Mouse (Mus musculus) midbrain, embryonic 15.5 days (tissue): Measurements from ENCODE around the gene Shroom3. TPM values are rescaled to one million over a fixed set of nuclear protein-coding genes. Genes with fewer than 3 reads are reported as not detected.

Source experiments
- ATAC-seq: fragments of 200-750 bp; cut with Nextera tagmentation; replicated peaks from 2 replicates; pipeline ENCODE4 v1.8.0; 2017; ENCODE audit warnings: moderate TSS enrichment
- H3K27ac ChIP-seq: fragments of 300-500 bp; sonication (generic); 2 replicates; pipeline ENCODE4 v1.5.1; 2015; ENCODE audit warnings: mild to moderate bottlenecking, inconsistent platforms
- H3K27me3 ChIP-seq: fragments of 300-500 bp; sonication (generic); replicated peaks from 2 replicates; pipeline ENCODE4 v1.6.1; 2015; ENCODE audit warnings: inconsistent platforms
- H3K36me3 ChIP-seq: fragments of 300-500 bp; sonication (generic); replicated peaks from 2 replicates; pipeline ENCODE4 v1.6.1; 2015; ENCODE audit warnings: inconsistent platforms
- H3K4me1 ChIP-seq: fragments of 300-500 bp; sonication (generic); 2 replicates; pipeline ENCODE4 v1.6.1; 2015; ENCODE audit warnings: inconsistent platforms
- H3K4me2 ChIP-seq: fragments of 300-500 bp; sonication (generic); 2 replicates; pipeline ENCODE4 v1.6.1; 2015; ENCODE audit warnings: inconsistent platforms, mild to moderate bottlenecking, moderate library complexity
- H3K4me3 ChIP-seq: fragments of 300-500 bp; sonication (generic); 2 replicates; pipeline ENCODE4 v1.5.1; 2015; ENCODE audit warnings: mild to moderate bottlenecking, inconsistent platforms
- H3K9ac ChIP-seq: fragments of 300-500 bp; sonication (generic); 2 replicates; pipeline ENCODE4 v1.6.1; 2015; ENCODE audit warnings: mild to moderate bottlenecking, inconsistent platforms
- H3K9me3 ChIP-seq: fragments of 300-500 bp; sonication (generic); 2 replicates; pipeline ENCODE4 v1.6.1; 2016; ENCODE audit warnings: inconsistent platforms
- WGBS: fragments of 180-500 bp; shearing (Covaris S2); methylation state at CpG from one replicate; pipeline ENCODE4 v1.1.7; 2015; ENCODE audit warnings: mixed read lengths; 5-methylcytosine and 5-hydroxymethylcytosine counted together
- polyA plus RNA-seq: library from polyadenylated mRNA; unstranded; fragments of >200 nt; fragmentation: Nextera tagmentation; extraction: Ambion mirVana; gene quantifications from 2 replicates; pipeline ENCODE4 v1.2.1, GENCODE M21; 2015

The Shroom3 gene
- polyA plus RNA-seq, 1 experiment from 2014 or later = 1.9 TPM

DNA sequence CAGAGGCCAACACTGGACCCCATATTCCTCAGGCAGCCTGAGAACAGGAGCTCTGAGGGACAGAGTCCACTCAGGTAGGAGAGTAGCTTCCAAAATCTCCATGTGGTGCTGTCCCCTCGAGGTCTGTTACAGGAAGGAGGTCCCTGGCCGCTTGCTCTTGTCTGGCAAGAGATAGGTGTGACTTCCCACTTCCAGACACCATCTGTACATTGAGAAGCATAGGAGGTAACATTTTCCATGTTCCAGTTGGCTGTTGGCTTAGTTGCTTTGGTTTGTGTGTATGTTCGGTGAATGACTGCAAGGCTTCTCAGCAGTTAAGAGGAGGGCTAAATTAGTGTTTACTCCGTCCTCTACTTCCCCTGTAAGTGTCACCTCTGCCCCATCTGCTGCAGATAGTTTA, 254.5 kb downstream of the Shroom3 start:
- 93% methylated on average over 4 of the region's 4 CpGs for WGBS
- peaks cover 27% of the 10 kb centered on the region for H3K36me3 ChIP-seq
- H3K9me3 ChIP-seq = peaks cover 11% of the 10 kb centered on the region; the same call in 1 of the 2 replicates
- no peaks in the 10 kb centered on the region for H3K4me1 ChIP-seq
- no peak overlapping the region for H3K27ac ChIP-seq
- no peak for ATAC-seq
- no peak overlapping the region for H3K4me2 ChIP-seq
- no peaks in the 10 kb centered on the region for H3K27me3 ChIP-seq
- no peak overlapping the region for H3K9ac ChIP-seq
- H3K4me3 ChIP-seq = no peak overlapping the region

DNA sequence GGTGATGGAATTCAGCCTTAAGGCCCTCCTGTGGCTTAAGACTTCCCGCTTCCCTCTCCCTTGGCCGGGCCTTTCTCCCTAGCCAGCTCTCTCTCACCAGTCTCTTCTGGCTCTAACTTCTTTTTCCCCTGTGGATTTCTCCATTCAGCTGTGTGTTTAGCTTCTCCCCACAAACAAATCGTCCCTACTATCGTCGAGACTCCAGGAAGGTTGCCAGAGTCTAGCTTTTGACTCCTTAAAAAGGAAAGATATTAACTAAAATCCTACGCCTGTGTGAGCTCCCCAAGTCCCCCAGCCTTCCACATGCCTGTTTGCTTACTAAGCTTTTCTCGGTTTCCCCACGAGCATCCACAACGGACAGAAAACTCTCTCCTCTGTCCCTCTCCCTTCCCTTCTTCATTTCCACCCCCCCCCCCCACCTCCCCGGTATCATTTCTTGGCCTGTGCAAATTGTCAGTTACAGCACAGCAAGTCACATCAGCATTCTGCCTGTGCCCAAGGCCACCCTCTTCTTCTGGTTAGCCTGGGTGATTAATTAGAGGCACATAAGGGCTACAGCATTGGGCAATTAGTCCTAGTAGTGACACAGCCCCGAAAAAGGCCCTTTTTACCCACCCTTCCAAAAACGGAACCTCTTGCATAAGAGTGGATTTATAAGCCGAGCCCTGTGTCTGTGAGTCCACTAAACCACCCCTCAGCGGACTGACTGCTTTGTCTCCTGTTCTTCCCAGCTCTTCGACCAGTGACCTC, 256.2 kb downstream of the Shroom3 start:
- Histone ChIP-seq H3K4me3 (no peak overlapping the region), H3K27ac (no peak overlapping the region), H3K4me2 (no peak overlapping the region), H3K4me1 (no peaks in the 10 kb centered on the region), H3K9me3 (peaks cover 13% of the 10 kb centered on the region; the same call in 1 of the 2 replicates), H3K27me3 (no peaks in the 10 kb centered on the region), H3K36me3 (peaks cover 31% of the 10 kb centered on the region), H3K9ac (no peak overlapping the region)
- no peak for ATAC-seq
- 81% methylated on average over 15 of the region's 15 CpGs for WGBS

DNA sequence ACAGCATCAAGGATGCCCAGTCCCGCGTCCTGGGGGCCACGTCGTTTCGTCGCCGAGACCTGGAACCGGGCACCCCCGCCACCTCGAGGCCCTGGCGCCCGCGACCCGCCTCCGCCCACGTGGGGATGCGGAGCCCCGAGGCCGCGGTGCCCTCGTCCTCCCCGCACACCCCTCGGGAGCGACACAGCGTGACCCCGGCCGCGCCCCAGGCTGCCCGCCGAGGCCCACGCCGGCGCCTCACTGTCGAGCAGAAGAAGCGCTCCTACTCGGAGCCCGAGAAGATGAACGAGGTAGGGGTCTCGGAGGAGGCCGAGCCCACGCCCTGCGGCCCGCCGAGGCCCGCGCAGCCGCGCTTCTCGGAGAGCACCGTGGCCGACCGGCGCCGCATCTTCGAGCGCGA, 258.9 kb downstream of the Shroom3 start:
- Histone ChIP-seq H3K9ac (no peak overlapping the region), H3K27ac (no peak overlapping the region), H3K9me3 (peaks cover 13% of the 10 kb centered on the region; the same call in 1 of the 2 replicates), H3K4me2 (no peak overlapping the region), H3K36me3 (peaks cover 31% of the 10 kb centered on the region), H3K4me3 (no peak overlapping the region), H3K4me1 (no peaks in the 10 kb centered on the region), H3K27me3 (no peaks in the 10 kb centered on the region)
- ATAC-seq = no peak; the same call in 1 of the 2 replicates
- 91% methylated on average over 57 of the region's 57 CpGs for WGBS

DNA sequence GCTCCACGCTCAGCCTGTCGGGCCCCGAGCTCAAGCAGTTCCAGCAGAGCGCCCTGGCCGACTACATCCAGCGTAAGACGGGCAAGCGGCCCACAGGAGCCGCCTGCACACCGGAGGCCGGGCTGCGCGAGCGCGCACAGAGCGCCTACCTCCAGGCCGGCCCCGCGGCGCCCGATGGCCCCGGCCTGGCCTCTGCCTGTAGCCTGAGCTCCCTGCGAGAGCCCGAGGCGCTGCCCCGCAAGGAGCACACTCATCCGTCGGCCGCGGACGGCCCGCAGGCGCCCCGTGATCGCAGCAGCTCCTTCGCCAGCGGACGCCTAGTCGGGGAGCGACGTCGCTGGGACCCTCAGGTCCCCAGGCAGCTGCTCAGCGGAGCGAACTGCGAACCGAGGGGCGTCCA, 259.3 kb downstream of the Shroom3 start:
- H3K4me3 ChIP-seq = no peak overlapping the region
- peaks cover 13% of the 10 kb centered on the region; the same call in 1 of the 2 replicates for H3K9me3 ChIP-seq
- no peak overlapping the region for H3K27ac ChIP-seq
- peaks cover 31% of the 10 kb centered on the region for H3K36me3 ChIP-seq
- no peak overlapping the region for H3K4me2 ChIP-seq
- H3K4me1 ChIP-seq = no peaks in the 10 kb centered on the region
- H3K27me3 ChIP-seq = no peaks in the 10 kb centered on the region
- no peak overlapping the region for H3K9ac ChIP-seq
- WGBS = 90% methylated on average over 47 of the region's 47 CpGs
- ATAC-seq = no peak; the same call in 1 of the 2 replicates

DNA sequence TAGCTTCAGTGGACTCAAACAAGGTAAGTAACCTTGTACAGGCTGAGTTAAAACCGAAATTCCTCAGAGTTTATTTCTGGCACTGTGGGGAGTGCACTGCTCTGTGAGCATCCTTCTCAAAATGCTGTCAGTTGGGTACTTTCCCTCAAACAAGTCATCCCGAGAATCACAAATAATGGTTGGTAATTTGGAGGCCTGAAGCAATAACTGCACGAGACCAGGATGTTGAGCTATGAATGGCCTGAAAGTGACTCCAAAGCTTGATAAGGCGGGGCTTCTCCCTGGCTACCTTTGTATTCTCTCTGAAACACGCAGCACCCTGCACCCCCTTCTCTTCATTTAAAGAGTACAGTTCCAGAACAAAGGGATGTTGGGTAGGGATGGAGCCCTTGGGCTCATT, 261.6 kb downstream of the Shroom3 start:
- 81% methylated on average over 5 of the region's 5 CpGs for WGBS
- Histone ChIP-seq H3K27ac (no peak overlapping the region), H3K4me1 (peaks cover 6% of the 10 kb centered on the region; the same call in 1 of the 2 replicates), H3K27me3 (no peaks in the 10 kb centered on the region), H3K4me2 (no peak overlapping the region), H3K4me3 (no peak overlapping the region), H3K36me3 (peaks cover 31% of the 10 kb centered on the region), H3K9ac (no peak overlapping the region), H3K9me3 (peaks cover 13% of the 10 kb centered on the region; the same call in 1 of the 2 replicates)
- ATAC-seq = no peak

DNA sequence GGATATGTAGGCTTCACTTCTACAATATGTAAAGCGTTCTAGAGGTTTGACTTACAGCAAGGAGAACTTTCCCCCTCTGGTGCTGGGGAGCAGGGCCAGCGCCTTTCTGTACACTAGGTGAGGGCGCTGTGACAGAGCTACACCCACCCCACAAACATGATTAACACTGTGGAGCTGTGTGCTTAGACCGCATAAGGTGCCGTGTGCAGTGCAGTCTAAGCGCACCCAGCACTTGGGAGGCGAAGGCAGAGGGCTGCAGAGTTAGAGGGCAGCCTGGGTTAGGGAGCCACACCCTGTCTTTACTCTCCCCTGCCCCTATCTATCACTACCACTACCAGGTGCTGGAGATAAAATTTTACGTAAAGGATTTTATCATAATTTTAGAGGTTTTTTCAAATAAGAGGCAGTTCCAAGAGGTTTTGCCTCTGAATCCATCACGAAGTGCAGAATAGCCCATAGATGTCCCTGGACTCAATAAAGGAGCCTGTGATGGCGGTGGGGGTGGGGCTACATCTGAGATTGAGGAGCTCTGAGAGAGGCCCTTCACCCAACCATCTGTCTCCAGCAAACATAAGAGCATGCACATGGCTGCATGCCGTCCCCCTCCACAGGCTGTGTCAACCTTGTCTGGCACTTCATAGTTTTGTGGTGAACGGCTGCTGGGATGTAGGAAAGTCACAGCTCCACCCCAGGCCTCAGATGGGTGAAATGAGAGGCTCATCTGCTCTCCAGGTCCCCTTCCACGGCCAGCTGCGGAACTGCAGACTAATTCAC, 265.9 kb downstream of the Shroom3 start:
- no peak for ATAC-seq
- Histone ChIP-seq H3K4me1 (peaks cover 6% of the 10 kb centered on the region; the same call in 1 of the 2 replicates), H3K9me3 (no peaks in the 10 kb centered on the region), H3K27ac (no peak overlapping the region), H3K27me3 (no peaks in the 10 kb centered on the region), H3K4me3 (no peak overlapping the region), H3K4me2 (no peak overlapping the region), H3K9ac (no peak overlapping the region), H3K36me3 (no peaks in the 10 kb centered on the region)
- WGBS = 77% methylated on average over 14 of the region's 14 CpGs

DNA sequence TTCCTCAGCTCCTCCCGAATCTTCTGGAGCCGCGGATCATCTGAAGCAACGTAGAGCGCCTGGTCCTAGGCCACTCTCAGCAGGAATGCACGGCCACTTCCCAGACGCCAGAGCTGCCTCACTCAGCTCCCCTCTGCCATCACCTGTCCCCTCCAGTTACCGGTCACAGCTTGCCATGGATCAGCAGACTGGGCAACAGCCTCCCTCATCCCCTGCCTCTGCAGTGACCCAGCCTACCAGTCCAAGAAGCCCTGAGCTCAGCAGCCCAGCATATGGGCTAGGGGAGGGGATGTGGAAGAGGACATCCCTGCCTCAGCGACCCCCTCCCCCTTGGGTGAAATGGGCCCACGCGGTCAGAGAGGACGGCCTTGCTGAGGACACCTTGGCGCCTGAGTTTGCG, 267.3 kb downstream of the Shroom3 start:
- WGBS = 89% methylated on average over 14 of the region's 14 CpGs
- H3K4me1 ChIP-seq = peaks cover 6% of the 10 kb centered on the region; the same call in 1 of the 2 replicates
- no peak overlapping the region for H3K4me2 ChIP-seq
- no peak overlapping the region for H3K27ac ChIP-seq
- no peaks in the 10 kb centered on the region for H3K36me3 ChIP-seq
- no peak for ATAC-seq
- no peaks in the 10 kb centered on the region for H3K9me3 ChIP-seq
- no peaks in the 10 kb centered on the region for H3K27me3 ChIP-seq
- no peak overlapping the region for H3K4me3 ChIP-seq
- no peak overlapping the region for H3K9ac ChIP-seq

DNA sequence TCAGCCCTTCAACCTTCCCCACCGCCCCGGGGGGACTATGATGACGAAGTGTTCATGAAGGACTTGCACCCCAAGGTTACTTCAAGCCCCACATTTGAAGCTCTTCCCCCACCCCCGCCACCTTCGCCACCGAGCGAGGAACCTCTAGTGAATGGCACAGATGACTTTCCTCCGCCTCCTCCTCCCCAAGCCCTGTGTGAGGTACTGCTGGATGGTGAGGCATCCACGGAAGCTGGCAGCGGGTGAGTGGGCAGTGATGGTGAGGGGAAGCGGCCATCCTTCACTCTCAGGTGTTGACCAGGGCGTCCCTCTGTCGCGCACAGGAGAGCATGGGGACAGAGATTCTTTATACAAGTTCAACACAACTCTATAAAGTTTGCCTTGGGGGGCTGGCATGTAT, 267.8 kb downstream of the Shroom3 start:
- ATAC-seq = no peak
- Histone ChIP-seq H3K27ac (no peak overlapping the region), H3K4me1 (peaks cover 6% of the 10 kb centered on the region; the same call in 1 of the 2 replicates), H3K36me3 (no peaks in the 10 kb centered on the region), H3K9me3 (no peaks in the 10 kb centered on the region), H3K9ac (no peak overlapping the region), H3K4me2 (no peak overlapping the region), H3K27me3 (no peaks in the 10 kb centered on the region), H3K4me3 (no peak overlapping the region)
- 96% methylated on average over 14 of the region's 14 CpGs for WGBS

DNA sequence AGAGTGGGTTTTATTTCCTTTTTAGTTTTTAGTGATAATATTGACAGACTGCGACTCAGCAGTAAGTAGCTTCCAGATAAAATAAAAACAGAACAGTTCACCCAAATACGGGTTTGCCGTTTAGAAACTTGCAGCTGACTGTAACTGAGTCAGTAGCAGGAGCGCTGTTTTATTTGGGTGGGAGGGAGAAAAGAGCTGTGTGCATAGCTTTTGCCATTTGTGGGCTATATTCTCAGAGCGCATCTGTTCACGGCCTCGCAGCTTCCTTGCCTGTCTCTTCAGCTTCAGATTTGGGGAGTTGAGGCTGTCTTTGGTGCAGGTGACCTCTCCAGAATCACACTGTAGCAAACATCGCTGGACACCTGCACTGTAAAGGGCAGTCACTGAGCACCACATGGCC, 270.6 kb downstream of the Shroom3 start:
- H3K27me3 ChIP-seq = no peaks in the 10 kb centered on the region
- H3K27ac ChIP-seq = 0 out of 2 replicates have a peak overlapping the region, but pooled peaks have one; percentile 33
- no peaks in the 10 kb centered on the region for H3K9me3 ChIP-seq
- 87% methylated on average over 8 of the region's 8 CpGs for WGBS
- H3K36me3 ChIP-seq = no peaks in the 10 kb centered on the region
- peaks cover 6% of the 10 kb centered on the region; the same call in 1 of the 2 replicates for H3K4me1 ChIP-seq
- no peak overlapping the region for H3K4me2 ChIP-seq
- H3K9ac ChIP-seq = no peak overlapping the region
- no peak for ATAC-seq
- H3K4me3 ChIP-seq = no peak overlapping the region

DNA sequence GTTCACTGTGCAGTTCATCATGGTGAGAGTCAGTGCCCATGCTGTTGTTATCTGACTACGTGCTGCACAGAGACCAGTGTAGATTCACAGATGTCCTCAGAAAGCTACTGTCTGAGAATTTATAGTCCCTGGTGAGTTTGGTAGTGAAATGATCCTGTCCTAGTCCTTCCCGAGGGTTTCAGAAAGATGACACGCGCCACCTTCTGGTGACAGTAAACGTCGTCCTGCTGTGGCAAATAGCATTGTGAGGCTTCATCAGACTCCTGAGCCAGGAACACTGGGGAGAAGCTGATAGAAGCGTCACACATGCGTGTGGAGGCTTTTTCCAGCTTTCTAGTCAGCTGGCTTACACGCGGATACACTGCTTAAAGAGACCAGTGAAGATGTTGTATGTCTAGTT, 271.1 kb downstream of the Shroom3 start:
- H3K9me3 ChIP-seq = no peaks in the 10 kb centered on the region
- H3K4me1 ChIP-seq = peaks cover 4% of the 10 kb centered on the region; the same call in 1 of the 2 replicates
- H3K4me3 ChIP-seq = no peak overlapping the region
- 31% methylated on average over 10 of the region's 10 CpGs for WGBS
- no peak overlapping the region for H3K9ac ChIP-seq
- no peak overlapping the region for H3K27ac ChIP-seq
- ATAC-seq = peak; percentile 73
- no peaks in the 10 kb centered on the region for H3K27me3 ChIP-seq
- H3K4me2 ChIP-seq = no peak overlapping the region
- H3K36me3 ChIP-seq = no peaks in the 10 kb centered on the region

DNA sequence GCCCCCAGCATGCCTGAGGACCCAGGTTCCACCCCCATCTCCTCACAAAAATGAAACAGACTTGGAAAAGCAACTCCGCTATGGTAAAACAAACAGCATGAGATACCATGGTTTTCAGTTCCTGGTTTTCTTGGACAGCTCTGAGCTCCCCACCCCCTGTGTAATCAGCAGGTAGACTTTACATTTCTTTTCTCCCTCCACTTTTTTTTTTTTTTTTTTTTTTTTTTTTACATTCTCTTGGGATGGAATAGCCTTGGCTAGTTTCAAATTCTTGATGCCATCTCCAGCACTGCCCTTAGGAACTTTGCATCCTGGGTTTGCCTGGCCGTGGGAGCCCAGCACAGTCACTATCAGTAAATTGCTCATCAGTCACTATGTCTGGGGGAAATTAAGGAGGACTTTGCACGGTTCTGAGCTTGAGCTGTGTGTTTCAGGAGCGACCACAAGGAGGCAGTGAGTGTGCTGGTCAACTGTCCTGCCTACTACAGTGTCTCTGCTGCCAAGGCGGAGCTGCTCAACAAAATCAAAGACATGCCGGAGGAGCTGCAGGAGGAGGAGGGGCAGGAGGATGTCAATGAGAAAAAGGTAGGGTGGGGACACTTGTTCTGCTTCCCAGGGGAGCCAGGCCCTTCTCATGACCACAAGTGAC, 271.7 kb downstream of the Shroom3 start:
- Histone ChIP-seq H3K4me1 (no peaks in the 10 kb centered on the region), H3K4me2 (no peak overlapping the region), H3K36me3 (no peaks in the 10 kb centered on the region), H3K4me3 (no peak overlapping the region), H3K27ac (no peak overlapping the region), H3K9me3 (no peaks in the 10 kb centered on the region), H3K27me3 (no peaks in the 10 kb centered on the region), H3K9ac (no peak overlapping the region)
- WGBS = 59% methylated on average over 6 of the region's 6 CpGs
- 0 out of 2 replicates have a peak, but pooled peaks have one; percentile 44 for ATAC-seq

DNA sequence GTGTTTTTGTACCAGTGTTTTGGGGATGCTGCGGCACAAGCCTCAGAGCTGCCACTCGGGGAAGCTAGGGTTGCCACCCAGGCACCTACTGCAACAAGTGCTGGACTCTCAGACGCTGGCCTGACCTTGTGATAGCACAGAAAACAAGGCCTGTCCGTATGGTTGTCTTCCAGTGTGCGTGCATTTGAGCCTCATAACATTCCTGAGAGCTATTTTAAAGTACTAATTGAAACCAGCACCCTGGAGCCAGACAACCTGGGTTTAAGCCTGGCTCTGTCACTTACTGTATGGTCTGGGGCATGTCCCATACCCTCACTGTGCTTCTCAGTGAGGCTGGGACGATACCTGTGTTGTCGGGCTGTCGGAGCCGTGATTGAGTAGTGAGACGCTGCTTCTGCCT, 276.1 kb downstream of the Shroom3 start:
- H3K4me1 ChIP-seq = 0 out of 2 replicates have a peak, but pooled peaks cover 3% of the 10 kb centered on the region
- WGBS = 91% methylated on average over 10 of the region's 10 CpGs
- no peak for ATAC-seq
- H3K9me3 ChIP-seq = no peaks in the 10 kb centered on the region
- H3K27ac ChIP-seq = no peak overlapping the region
- H3K4me2 ChIP-seq = no peak overlapping the region
- 0 out of 2 replicates have a peak, but pooled peaks cover 1% of the 10 kb centered on the region for H3K36me3 ChIP-seq
- no peaks in the 10 kb centered on the region for H3K27me3 ChIP-seq
- H3K9ac ChIP-seq = no peak overlapping the region
- no peak overlapping the region for H3K4me3 ChIP-seq
